Mouse (Mus musculus): ENCODE data around the gene Sytl3.

DNA sequence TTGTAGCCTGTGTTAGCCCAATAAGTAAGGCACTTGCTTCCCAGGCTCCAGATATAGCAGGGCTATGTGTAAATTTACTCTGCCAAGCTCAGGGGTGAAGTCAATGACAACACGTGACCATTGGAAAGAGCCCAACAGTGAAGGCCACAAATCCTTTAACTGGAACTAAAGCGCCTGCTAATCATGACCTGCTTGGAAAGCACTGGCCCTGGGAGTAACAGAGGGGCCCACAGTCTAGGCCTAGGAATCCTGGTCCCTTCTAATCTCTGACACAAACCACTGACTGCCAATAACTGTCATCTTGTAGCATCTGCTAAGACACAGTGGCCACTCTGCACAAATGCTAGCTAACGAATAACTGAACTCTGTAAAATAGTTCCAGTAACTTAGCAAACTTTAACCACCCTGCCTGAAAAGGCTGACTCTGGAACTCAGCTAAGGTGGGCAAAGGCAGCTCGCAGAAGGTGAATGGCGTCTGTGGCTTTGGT, 109.5 kb downstream of the Sytl3 start:
- TF ChIP-seq TAL1 (IDR thresholded peaks at IDR 0.05; ENCODE audit: low read length) (no peak), GATA1 (IDR thresholded peaks at IDR 0.05; ENCODE audit: low read length) (no peak)

All from erythroblast, embryonic 14.5 days (primary cell).